Mouse (Mus musculus) kidney, adult 9 months (tissue): ENCODE measurements around the gene Pdpn.
A peak's percentile ranks its signal among the peaks of the same experiment; 100 is the strongest.

Experiments used
- DNase-seq: peaks from one replicate; pipeline ENCODE4 v3.0.0; 2022

Pdpn gene

DNA sequence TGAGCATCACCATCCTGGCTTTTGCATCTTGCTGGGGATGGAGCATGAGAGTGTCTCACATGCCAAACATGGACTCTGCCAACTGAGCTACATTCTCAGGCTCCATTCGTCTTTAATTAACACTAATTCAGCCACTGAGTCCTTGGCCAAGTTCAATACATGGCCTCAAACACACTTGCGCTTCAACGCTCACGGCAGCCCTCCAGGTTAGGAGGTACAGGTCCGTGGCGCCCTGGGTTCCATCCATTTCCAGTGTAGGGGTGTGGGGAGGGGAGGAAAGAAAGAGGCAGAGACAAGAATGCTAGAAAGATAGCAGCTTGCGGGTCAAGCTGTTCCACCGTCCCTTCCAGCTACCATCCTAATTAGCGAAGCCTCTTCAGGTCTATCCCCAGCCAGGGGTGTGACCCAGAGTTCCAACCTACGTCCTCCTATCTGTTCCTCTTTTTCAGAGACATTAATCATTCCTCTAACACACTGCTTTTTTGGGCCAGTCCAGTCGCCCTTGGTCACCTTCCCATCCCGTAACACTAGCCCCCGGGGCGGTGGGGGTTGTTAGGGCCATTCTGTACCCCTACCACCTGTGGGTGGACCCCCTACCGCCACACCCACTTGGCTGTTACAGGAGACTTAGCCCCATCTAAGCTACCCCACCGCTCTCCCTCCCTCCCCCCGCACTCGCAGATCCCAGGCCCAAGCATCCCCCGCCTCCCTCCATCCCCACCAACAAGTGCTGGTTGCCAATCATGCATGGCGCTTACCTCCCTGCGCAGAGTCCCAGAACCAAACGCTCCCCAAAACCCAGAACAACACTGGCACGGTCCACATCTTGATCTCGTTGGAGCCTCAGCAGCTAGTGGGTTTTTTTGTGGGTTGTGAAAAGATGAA, 691 bp downstream of the Pdpn start:
- DNase-seq, result no peak

DNA sequence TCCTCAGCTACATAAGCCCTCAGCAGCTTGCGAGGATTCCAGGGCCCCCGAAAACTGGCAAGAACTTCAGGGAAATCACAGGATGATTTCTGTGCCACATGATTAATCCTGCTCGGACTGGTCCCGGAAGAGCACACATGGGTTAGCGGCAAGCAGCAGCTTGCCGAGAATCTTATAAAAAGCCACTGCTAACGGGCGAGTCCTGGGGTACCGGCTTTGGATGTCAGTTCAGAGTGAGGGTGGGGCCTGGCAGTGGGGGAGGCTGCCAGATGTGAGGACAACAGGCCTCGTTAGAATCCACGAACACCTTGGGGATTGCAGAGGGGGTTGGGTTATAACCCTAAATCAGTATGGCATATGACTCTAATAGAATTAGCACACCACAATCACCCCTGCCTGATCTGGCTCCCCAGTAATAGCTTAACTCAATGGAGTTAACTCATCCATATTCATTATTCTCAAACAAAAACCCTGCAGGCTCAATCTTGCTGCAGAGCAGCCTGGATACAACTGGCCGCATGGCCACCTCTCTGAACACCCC, 2.3 kb downstream of the Pdpn start:
- peak; percentile 32 for DNase-seq

DNA sequence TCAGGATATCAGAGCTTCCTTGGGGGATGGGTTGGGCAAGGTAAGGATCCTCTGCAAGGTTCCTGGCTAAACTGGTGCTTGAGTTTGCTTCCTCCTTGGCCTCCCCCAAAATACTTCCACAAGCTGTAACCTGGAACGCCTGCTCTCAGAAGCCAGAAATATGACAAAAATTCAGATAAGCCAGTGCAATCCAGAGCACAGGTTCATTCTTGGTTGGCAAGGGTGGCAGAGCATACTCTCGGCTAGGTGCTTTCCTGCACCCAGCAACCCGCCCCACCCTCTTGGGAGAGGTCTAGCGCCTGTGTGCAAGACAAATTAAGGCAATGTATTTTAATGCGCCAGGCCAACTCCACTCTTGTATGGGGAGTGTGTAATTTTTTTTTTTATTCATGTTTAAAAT, 3.2 kb downstream of the Pdpn start:
- DNase-seq, result no peak

DNA sequence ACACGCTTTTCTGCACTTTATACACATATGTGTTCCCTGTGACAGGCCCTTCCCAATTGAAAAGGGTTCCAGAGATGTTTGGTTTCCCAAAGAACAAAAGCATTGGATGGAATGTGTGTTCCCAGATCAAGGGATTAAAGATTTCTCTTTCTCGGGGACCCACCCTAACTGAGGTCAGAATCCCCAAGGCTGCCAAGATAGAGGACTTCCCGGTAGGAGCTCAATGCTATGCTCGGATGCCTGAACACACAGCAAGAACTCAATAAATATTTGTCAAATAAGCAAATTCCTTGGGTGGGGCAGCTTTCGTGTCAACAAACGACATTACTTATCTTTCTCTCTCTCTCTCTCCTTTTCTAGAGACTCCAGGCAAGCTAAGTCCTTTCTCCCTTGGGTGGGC, 5.0 kb downstream of the Pdpn start:
- no peak for DNase-seq

DNA sequence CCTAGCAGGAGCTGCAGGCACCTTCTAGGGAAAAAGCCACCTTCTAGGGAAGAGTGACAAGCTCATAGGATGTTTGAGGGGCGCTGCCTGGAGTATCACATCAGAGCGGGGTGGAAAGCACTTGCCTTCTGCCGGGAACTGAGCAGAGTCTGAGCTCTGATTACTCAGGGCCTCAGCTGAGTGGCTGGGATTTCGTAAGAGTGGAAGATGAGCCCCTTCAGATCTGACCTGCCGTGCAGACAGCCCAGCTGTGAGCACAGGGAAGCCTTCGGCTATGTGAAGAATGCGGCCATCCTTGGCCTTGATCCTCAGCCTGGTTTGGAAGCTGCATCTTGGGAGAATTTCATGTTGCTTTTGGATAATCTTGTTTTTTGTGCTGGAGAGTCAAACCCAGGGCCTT, 10.5 kb downstream of the Pdpn start:
- DNase-seq, result no peak

DNA sequence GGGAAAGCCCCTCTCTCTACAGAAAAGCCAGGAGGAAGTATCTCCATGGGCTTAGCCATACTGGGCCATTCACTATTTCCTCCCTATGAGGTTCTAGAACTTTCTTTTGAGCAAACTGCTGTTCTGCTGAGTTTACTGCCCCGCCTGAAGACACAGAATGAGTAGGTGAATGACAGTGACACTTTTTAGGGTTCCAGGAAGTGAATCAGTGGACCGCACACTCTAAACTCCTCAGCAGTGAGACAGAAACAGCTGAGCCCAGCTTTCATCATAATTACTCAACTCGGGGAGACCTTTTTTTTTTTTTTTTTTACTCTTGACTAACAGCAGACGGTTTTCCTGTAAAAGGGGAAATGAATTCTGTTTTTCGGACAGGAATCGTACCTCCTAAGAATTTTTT, 10.9 kb downstream of the Pdpn start:
- no peak for DNase-seq

DNA sequence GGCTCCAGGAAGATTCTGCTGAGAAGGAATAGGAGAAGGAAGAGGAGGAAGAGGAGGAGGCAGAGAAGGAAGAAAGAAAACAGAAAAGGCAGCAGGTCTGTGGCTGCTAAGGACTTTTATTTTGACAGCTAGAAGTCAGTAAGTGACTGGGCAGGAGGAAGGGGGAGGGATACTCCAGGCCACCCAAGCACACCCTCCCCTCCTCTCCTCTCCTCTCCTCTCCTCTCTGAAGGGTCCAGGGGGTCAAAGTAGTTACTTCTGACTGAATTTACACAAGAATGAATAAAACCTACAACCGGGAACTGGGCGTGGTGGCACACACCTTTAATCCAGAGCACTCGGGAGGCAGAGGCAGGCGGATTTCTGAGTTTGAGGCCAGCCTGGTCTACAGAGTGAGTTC, 12.3 kb downstream of the Pdpn start:
- no peak for DNase-seq

DNA sequence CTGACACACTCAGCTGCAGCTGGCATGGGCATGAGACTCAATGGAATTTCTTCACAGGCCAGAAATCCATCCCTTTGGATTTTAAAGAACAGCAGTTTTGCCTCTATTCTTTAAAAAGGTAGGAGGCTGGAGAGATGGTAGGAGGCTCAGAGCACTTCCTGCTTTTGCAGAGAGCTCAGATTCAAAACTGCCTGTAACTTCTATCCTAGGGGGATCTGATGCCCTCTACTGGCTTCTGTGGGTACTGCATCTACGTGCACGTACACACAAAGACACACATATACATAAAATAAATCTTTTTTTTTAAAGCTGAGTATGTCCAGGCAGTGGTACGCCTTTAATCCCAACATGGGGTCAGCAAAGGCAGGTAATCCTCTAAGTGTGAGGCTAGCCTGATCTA, 19.2 kb downstream of the Pdpn start:
- DNase-seq, result no peak

DNA sequence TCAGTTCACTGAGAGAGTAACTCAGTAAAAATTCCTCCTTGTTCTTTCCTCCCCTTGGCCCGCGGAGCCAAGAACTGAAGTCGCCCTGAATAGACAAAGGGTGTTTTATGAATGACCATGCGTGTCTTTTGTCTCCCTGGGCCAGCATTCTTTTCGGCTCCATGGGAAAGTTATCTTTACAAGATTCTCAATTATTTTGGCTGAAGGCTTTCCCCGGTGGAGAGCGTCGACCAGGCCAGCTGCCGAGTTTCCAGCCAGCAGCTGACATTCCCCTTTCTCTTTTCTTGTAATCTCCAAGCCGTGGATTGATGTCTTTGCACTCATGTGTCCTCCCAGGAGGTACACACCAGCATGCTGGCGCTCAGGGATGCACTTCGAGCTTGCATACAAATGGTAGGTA, 19.7 kb downstream of the Pdpn start:
- no peak for DNase-seq

DNA sequence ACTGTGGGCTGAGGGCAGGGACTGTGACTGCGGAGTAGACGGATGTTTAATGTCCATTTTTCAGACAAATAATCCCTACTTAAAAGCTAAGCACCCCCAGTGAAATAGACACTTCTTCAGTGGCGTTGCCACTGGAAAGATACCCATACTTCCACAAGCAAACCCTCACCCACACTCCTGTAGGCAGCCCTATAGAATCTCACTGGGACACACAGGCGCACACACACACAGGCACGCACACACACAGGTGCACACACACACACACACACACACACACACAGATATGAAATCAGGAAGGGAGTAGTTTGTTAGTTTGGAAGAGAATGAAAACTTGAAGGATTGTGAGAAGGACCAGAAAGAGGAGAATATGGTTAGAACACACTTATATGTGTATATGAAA, 20.3 kb downstream of the Pdpn start:
- DNase-seq, result no peak

DNA sequence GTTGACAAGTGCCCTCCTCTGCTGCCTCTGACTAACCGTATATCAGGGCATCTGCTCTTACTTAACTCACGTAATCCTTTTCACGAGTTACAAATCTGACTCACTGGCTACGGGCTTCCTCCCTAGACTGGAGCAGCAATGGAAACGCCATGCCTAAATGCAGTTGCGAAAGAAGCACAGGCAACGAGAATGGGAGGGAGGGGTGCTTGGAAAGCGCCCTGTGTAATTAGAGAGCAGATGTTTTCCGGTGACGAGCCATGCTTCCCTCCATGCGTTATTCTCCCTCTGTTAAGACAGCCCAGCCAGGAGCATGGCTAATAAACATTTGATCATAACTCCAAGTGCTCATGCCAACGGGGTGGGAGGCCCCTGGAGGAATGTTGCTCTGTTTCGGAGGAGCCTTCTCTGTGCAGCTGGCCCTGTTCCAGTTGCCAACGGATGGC, 20.9 kb downstream of the Pdpn start:
- no peak for DNase-seq

DNA sequence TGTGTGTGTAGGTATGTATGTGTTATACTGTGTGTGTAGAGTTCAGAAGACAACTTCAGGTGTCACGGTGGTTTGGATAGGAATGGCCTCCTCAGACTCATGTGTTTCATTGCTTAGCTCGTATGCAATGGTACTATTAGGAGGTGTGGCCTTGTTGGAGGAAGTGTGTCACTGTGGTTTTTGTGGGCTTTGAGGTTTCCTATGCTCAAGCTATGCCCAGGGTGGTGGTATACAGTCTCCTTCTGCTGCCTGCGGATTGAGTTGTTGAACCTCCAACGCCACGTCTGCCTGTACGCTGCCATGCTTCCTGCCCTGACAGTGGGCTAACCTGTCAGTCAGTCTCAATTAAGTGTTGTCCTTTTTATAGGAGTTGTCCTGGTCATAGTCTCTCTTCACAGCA, 22.0 kb downstream of the Pdpn start:
- no peak for DNase-seq

DNA sequence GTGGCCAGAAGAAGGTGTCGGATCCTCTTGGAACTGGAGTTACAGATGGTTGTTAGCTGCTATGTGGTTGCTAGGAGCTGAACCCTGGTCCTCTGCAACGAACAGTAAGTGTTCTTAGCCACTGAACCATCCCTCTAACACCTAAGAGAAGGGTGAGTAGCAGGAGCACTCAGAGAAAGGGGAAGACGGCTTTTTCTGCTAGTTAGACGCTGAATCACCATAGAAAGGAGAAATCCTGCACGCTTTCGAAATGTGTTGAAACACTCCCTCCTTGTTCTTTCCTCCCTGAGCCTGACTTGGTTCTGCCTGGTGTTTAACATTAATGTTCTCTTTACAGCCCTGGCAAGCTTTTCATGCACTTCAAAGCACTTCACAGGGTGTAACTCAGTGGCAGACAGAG, 27.8 kb downstream of the Pdpn start:
- DNase-seq, result no peak

DNA sequence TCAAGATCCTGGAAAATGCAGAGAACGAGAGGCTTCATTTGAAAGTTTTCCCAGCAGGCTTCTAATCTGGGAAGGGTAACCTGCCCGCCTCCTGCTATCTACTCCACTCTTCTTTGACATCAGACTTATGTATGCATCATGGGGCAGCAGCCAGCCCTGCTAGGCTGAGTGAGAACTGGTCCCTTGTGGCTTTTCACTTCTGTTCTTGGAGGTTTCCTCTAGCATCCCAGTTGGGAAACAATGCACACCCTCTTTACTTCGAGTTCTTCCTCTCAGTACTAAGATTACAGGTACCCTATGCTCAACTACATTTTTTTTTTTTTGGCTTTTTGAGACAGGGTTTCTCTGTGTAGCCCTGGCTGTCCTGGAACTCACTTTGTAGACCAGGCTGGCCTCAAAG, 28.5 kb downstream of the Pdpn start:
- no peak for DNase-seq

DNA sequence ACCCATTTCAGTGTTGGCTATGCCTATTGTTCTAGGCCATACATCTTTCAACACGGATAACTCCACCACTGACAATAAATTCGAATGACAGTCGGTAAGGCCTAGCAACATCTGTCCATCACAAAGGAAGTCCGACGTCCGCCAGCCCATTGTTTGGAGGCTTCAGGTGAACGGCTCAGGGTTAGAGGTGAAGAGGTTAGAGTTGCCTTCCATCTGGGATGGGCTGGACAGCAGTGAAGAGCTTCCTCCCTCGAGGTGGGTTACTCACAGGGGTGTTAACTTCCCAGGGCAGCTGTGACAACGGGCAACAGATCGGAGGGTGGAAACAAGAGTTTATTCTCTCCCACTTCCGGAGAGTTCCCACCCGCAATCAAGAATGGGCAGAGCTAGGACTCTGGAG, 36.7 kb downstream of the Pdpn start:
- no peak for DNase-seq

DNA sequence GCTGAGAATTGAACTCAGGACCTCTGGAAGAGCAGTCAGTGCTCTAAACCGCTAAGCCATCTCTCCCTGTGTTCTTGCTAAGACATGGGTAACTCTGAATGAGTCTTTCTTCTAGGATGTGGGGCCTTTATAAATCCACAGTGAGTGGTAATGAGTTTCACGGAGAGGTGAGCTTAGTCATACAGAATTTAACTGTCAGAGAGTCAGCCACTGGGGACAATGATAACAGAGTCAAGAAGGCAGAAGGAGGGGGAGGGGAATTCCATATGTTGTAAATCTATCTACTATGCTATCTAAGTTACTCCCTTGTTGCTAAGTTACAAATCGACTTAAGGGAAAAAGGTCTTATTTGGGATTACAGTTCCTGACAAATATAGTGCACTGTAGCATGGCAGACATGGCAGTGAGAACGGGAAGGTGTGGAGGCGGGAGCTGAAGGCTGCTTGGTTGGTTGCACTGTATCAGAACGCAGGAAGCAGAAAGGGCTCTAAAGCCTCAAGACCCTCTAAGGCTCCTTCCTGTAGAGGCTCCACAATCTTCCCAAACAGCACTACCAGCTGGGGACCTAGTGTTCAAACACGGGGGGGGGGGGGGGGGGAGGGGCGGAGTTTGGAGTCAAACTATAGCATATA, 39.5 kb downstream of the Pdpn start:
- no peak for DNase-seq

DNA sequence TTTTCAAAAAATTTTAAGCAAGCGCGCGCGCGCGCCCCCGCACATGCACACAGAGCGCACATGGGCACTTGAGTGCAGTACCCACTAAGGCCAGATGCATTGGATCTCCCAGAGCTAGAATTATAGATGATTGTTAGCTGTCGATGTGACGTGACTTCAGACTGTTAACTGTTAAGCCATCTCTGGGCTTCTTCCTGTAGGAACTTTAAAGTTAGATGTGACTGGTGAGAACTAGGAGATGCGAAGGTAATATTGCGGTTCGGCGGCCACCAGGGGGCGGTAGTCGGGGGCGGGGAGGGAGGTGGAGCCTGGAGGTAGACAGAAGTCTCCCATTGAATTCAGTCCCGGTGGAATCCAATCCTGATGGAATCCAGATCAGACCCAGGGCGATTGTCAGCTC, 40.8 kb downstream of the Pdpn start:
- peak; percentile 14 for DNase-seq

DNA sequence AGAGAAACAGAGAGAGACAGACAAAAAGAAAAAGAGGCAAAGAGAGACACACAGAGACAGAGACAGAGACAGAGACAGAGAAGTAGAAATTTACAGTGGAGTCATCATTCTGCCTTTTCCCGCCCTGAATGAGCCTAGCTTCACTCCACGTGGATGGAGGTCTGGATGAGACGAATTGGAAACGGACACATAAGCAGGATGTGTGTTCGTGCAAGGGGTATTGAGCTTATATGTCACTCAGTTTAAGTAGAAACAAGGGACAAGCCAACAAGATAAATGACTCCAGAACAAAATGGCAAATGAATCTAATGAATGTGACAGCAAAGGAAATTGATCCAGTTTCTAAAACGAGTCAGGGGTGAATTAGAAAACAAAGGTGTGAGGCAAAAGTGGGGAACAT, 41.4 kb downstream of the Pdpn start:
- no peak for DNase-seq

DNA sequence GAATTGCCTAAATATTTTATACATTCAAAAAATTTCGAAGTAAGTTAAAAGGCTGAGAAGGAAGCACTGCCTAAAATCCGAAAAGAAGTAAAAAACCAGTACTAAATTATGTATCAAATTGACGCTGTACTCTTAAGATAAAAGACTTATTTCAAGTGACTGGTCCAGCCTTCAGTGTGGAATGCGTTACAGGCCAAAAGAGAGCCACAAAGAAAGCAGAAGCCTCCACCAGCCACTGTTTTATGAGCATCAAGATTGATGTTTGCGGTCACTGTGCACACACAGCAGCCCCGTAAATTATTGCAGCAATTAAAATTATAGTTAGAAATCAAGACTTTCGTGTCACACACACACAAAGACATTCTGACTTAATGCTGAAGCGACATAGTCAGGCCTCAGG, 43.8 kb downstream of the Pdpn start:
- no peak for DNase-seq

DNA sequence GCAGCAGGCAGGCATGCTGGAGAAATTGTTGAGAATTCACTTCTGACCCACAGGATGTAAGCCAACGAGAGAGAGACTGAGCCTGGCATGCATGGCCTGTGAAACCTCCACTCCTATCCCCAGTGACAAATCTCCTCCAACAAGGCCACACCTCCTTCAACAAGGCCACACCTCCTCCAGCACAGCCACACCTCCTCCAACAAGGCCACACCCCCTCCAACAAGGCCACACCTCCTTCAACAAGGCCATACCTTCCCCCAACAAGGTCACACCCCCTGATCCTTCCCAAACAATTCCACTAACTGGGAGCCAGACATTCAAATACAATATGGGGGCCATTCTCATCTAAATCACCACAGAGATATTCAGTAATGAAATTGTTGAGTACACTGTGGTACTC, 46.0 kb downstream of the Pdpn start:
- DNase-seq, result no peak

DNA sequence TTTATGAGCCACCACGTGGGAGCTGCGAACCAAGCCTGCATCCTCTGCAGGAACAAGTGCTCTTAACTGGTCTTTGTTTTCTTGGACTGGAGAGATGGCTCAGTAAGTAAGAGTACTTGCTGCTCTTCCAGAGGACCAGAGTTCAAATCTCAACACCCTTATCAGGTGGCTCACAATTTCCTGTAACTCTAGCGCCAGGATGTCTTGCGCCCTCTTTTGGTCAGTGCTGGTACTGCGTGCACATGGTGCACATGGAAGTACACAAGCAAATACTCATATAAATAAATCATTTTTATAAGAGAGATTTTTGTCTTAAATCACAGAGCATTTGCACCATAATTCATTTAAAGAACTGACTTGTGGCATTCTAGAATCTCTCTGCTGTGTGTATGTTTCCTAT, 51.3 kb downstream of the Pdpn start:
- peak; percentile 19 for DNase-seq

DNA sequence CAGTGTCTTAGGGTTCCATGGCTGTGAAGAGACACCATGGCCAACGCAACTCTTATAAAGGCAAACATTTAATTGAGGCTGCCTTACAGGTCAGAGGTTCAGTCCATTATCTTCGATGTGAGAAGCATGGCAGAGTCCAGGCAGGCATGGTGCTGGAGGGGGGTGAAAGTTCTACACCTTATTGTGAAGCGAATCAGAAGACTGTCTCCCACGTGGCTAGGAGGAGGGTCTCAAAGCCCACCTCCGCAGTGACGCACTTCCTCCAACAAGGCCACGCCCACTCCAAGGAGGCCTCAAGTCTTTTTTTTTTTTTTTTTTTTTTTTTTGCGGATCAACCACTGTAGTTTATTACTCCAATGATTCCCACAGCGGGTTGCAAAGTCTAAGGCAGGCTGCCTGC, 58.1 kb downstream of the Pdpn start:
- no peak for DNase-seq

DNA sequence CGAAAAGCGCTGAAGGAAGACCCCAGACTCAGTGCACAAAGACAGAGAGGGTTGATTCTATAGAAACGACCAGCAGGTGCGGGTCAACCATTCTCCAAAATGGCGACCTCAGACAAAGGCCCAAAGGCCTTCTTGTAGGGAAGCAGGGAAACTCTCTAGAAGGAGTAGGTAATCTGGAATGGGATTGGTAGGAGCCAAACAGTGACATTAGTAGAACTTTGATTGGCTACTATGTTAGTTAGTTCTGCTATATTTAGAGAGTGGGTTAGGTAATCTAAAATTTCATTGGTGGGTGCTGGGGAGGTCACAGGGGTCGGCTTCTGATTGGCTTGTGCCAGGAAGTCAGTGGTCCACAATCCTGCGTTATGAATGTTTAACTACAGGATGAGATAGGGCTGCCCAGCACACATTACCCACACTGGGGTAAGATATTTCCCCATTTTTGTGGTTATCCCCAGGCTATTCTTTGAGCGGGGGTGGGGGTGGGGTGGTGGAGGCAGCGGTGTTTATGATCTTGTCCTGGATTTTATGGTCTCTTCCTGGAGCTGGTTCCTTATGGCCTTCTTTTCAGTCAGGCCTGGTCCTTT, 59.7 kb downstream of the Pdpn start:
- DNase-seq, result no peak

DNA sequence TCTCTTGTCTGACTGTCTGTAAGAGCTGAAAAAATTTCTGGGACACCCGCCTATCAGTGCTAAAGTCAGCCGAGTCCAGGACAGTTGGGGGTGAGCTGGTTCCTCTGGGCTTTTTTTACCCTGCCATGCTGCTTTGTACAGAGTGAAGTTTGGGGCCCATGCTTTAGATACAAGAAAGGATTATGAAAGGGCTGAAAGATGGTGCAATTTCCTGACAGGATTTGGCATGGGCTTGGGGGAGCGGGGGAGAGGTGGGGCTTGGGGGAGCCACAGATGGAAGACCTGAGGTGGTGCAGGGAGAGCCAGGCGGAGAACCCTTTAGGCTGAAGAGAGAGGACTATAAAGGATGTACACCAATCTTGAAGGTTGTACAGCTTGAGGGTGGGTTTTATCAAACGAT, 60.2 kb downstream of the Pdpn start:
- no peak for DNase-seq
